Mouse (Mus musculus): ENCODE measurements around the gene Ahdc1. TPM values are rescaled to one million over a fixed set of nuclear protein-coding genes. Genes with fewer than 3 reads are reported as not detected.

Ahdc1 gene
- polyA plus RNA-seq, 1 experiment from 2014 or later: 5.3 TPM

- Histone ChIP-seq H3K36me3 (ENCODE audit: control insufficient read depth, insufficient read depth, low read length) (no peaks in the 10 kb centered on the region), H3K4me2 (ENCODE audit: low read depth, low read length) (peak overlapping the region; percentile 78), H3K27ac (ENCODE audit: low read length) (peak overlapping the region; percentile 7; the same call in 1 of the 2 replicates), H3K9ac (ENCODE audit: low read depth, low read length) (no peak overlapping the region; the same call in 1 of the 2 replicates), H3K4me1 (ENCODE audit: control insufficient read depth, insufficient read depth, low read length) (peaks cover 56% of the 10 kb centered on the region), H3K9me3 (ENCODE audit: control insufficient read depth, low read length) (no peaks in the 10 kb centered on the region), H3K4me3 (ENCODE audit: low read length) (peak overlapping the region; percentile 87; the same call in 1 of the 2 replicates), H3K27me3 (replicated peaks; ENCODE audit: control insufficient read depth, insufficient read depth, low read length) (peaks cover 7% of the 10 kb centered on the region; the same call in 1 of the 2 replicates)
- 32% methylated on average over 5 of the region's 5 CpGs for WGBS
- ATAC-seq: no peak
These were observed 3.0 kb downstream of the Ahdc1 start for GRCm38 (mm10) chr4:133014088-133014487.

GRCm38 (mm10) chr4:133014896-133015709, 4.0 kb downstream of the Ahdc1 start:
- Histone ChIP-seq H3K27ac (ENCODE audit: low read length) (peak overlapping the region; percentile 55), H3K4me2 (ENCODE audit: low read depth, low read length) (no peak overlapping the region), H3K36me3 (ENCODE audit: control insufficient read depth, insufficient read depth, low read length) (no peaks in the 10 kb centered on the region), H3K9me3 (ENCODE audit: control insufficient read depth, low read length) (no peaks in the 10 kb centered on the region), H3K9ac (ENCODE audit: low read depth, low read length) (peak overlapping the region; percentile 21; the same call in 1 of the 2 replicates), H3K27me3 (replicated peaks; ENCODE audit: control insufficient read depth, insufficient read depth, low read length) (peaks cover under 1% of the 10 kb centered on the region; the same call in 1 of the 2 replicates), H3K4me3 (ENCODE audit: low read length) (no peak overlapping the region), H3K4me1 (ENCODE audit: control insufficient read depth, insufficient read depth, low read length) (peaks cover 58% of the 10 kb centered on the region)
- ATAC-seq: no peak
- 49% methylated on average over 10 of the region's 10 CpGs for WGBS

- peak overlapping the region; percentile 15; the same call in 1 of the 2 replicates for H3K4me3 ChIP-seq (ENCODE audit: low read length)
These were observed 4.9 kb downstream of the Ahdc1 start for GRCm38 (mm10) chr4:133015710-133016651.

GRCm38 (mm10) chr4:133016677-133017415, 5.8 kb downstream of the Ahdc1 start:
- ATAC-seq: no peak
- Histone ChIP-seq H3K36me3 (ENCODE audit: control insufficient read depth, insufficient read depth, low read length) (no peaks in the 10 kb centered on the region), H3K4me2 (ENCODE audit: low read depth, low read length) (peak overlapping the region; percentile 20; the same call in 1 of the 2 replicates), H3K27ac (ENCODE audit: low read length) (peak overlapping the region; percentile 55), H3K4me1 (ENCODE audit: control insufficient read depth, insufficient read depth, low read length) (peaks cover 65% of the 10 kb centered on the region), H3K4me3 (ENCODE audit: low read length) (peak overlapping the region; percentile 15; the same call in 1 of the 2 replicates), H3K9ac (ENCODE audit: low read depth, low read length) (peak overlapping the region; percentile 50), H3K27me3 (replicated peaks; ENCODE audit: control insufficient read depth, insufficient read depth, low read length) (no peaks in the 10 kb centered on the region), H3K9me3 (ENCODE audit: control insufficient read depth, low read length) (no peaks in the 10 kb centered on the region)
- 52% methylated on average over 4 of the region's 4 CpGs for WGBS

More at GRCm38 (mm10) chr4:133015710-133016651, 4.9 kb downstream of the Ahdc1 start:
- 33% methylated on average over 9 of the region's 9 CpGs for WGBS
- Histone ChIP-seq H3K9ac (ENCODE audit: low read depth, low read length) (peak overlapping the region; percentile 50), H3K4me1 (ENCODE audit: control insufficient read depth, insufficient read depth, low read length) (peaks cover 60% of the 10 kb centered on the region), H3K27me3 (replicated peaks; ENCODE audit: control insufficient read depth, insufficient read depth, low read length) (no peaks in the 10 kb centered on the region), H3K4me2 (ENCODE audit: low read depth, low read length) (peak overlapping the region; percentile 20; the same call in 1 of the 2 replicates), H3K27ac (ENCODE audit: low read length) (peak overlapping the region; percentile 55), H3K36me3 (ENCODE audit: control insufficient read depth, insufficient read depth, low read length) (no peaks in the 10 kb centered on the region), H3K9me3 (ENCODE audit: control insufficient read depth, low read length) (no peaks in the 10 kb centered on the region)
- 0 out of 2 replicates have a peak, but pooled peaks have one; percentile 3 for ATAC-seq

- ATAC-seq: no peak
- H3K4me2 ChIP-seq (ENCODE audit: low read depth, low read length): no peak overlapping the region
- H3K9ac ChIP-seq (ENCODE audit: low read depth, low read length): peak overlapping the region; percentile 50; the same call in 1 of the 2 replicates
- WGBS: 67% methylated on average over 6 of the region's 6 CpGs
- no peaks in the 10 kb centered on the region for H3K9me3 ChIP-seq (ENCODE audit: control insufficient read depth, low read length)
- peak overlapping the region; percentile 21; the same call in 1 of the 2 replicates for H3K27ac ChIP-seq (ENCODE audit: low read length)
- H3K27me3 ChIP-seq (replicated peaks; ENCODE audit: control insufficient read depth, insufficient read depth, low read length): no peaks in the 10 kb centered on the region
- H3K4me1 ChIP-seq (ENCODE audit: control insufficient read depth, insufficient read depth, low read length): peaks cover 72% of the 10 kb centered on the region
- no peak overlapping the region for H3K4me3 ChIP-seq (ENCODE audit: low read length)
- H3K36me3 ChIP-seq (ENCODE audit: control insufficient read depth, insufficient read depth, low read length): no peaks in the 10 kb centered on the region
These were observed 6.7 kb downstream of the Ahdc1 start for GRCm38 (mm10) chr4:133017597-133018262.

GRCm38 (mm10) chr4:133018263-133018798, 7.3 kb downstream of the Ahdc1 start:
- H3K4me1 ChIP-seq (ENCODE audit: control insufficient read depth, insufficient read depth, low read length): peaks cover 72% of the 10 kb centered on the region
- no peaks in the 10 kb centered on the region for H3K9me3 ChIP-seq (ENCODE audit: control insufficient read depth, low read length)
- no peaks in the 10 kb centered on the region for H3K27me3 ChIP-seq (replicated peaks; ENCODE audit: control insufficient read depth, insufficient read depth, low read length)
- no peak for ATAC-seq
- H3K4me2 ChIP-seq (ENCODE audit: low read depth, low read length): no peak overlapping the region
- no peak overlapping the region for H3K9ac ChIP-seq (ENCODE audit: low read depth, low read length)
- WGBS: 76% methylated on average over 3 of the region's 3 CpGs
- H3K4me3 ChIP-seq (ENCODE audit: low read length): no peak overlapping the region
- no peak overlapping the region for H3K27ac ChIP-seq (ENCODE audit: low read length)
- no peaks in the 10 kb centered on the region for H3K36me3 ChIP-seq (ENCODE audit: control insufficient read depth, insufficient read depth, low read length)

- Histone ChIP-seq H3K9me3 (ENCODE audit: control insufficient read depth, low read length) (no peaks in the 10 kb centered on the region), H3K27me3 (replicated peaks; ENCODE audit: control insufficient read depth, insufficient read depth, low read length) (no peaks in the 10 kb centered on the region), H3K9ac (ENCODE audit: low read depth, low read length) (0 out of 2 replicates have a peak overlapping the region, but pooled peaks have one; percentile 15), H3K4me1 (ENCODE audit: control insufficient read depth, insufficient read depth, low read length) (peaks cover 73% of the 10 kb centered on the region), H3K27ac (ENCODE audit: low read length) (peak overlapping the region; percentile 5; the same call in 1 of the 2 replicates), H3K4me2 (ENCODE audit: low read depth, low read length) (no peak overlapping the region), H3K36me3 (ENCODE audit: control insufficient read depth, insufficient read depth, low read length) (no peaks in the 10 kb centered on the region), H3K4me3 (ENCODE audit: low read length) (no peak overlapping the region)
- no peak for ATAC-seq
- 54% methylated on average over 4 of the region's 6 CpGs for WGBS
These were observed 9.7 kb downstream of the Ahdc1 start for GRCm38 (mm10) chr4:133020721-133021120.

GRCm38 (mm10) chr4:133021181-133021671, 10.2 kb downstream of the Ahdc1 start:
- no peak overlapping the region for H3K4me3 ChIP-seq (ENCODE audit: low read length)
- H3K4me1 ChIP-seq (ENCODE audit: control insufficient read depth, insufficient read depth, low read length): peaks cover 73% of the 10 kb centered on the region
- H3K36me3 ChIP-seq (ENCODE audit: control insufficient read depth, insufficient read depth, low read length): no peaks in the 10 kb centered on the region
- H3K4me2 ChIP-seq (ENCODE audit: low read depth, low read length): no peak overlapping the region
- no peaks in the 10 kb centered on the region for H3K9me3 ChIP-seq (ENCODE audit: control insufficient read depth, low read length)
- peak overlapping the region; percentile 15; the same call in 1 of the 2 replicates for H3K9ac ChIP-seq (ENCODE audit: low read depth, low read length)
- WGBS: 34% methylated on average over 9 of the region's 9 CpGs
- no peak for ATAC-seq
- H3K27me3 ChIP-seq (replicated peaks; ENCODE audit: control insufficient read depth, insufficient read depth, low read length): no peaks in the 10 kb centered on the region
- no peak overlapping the region; the same call in 1 of the 2 replicates for H3K27ac ChIP-seq (ENCODE audit: low read length)

Data from intestine, embryonic 16.5 days (tissue).